Mouse (Mus musculus) hindbrain, embryonic 10.5 days (tissue): Measurements from ENCODE around the gene Ccdc86. TPM values are rescaled to one million over a fixed set of nuclear protein-coding genes. Genes with fewer than 3 reads are reported as not detected.
A peak's percentile ranks its signal among the peaks of the same experiment; 100 is the strongest.

Source experiments
- DNase-seq: peaks from one replicate; pipeline ENCODE4 v3.0.0-alpha.2; 2017; ENCODE audit warnings: low spot score
- H3K27ac ChIP-seq: fragments of 300-500 bp; sonication (generic); 2 replicates; pipeline ENCODE4 v1.5.1; 2016; ENCODE audit warnings: mild to moderate bottlenecking, moderate library complexity
- H3K27me3 ChIP-seq: fragments of 300-500 bp; sonication (generic); 2 replicates; pipeline ENCODE4 v1.6.1; 2016; ENCODE audit warnings: mild to moderate bottlenecking; ENCODE audit not compliant: poor library complexity, insufficient read depth, severe bottlenecking
- H3K36me3 ChIP-seq: fragments of 300-500 bp; sonication (generic); 2 replicates; pipeline ENCODE4 v1.6.1; 2016; ENCODE audit warnings: mild to moderate bottlenecking, moderate library complexity
- H3K4me1 ChIP-seq: fragments of 300-500 bp; sonication (generic); replicated peaks from 2 replicates; pipeline ENCODE4 v1.6.1; 2016; ENCODE audit warnings: mild to moderate bottlenecking
- H3K4me3 ChIP-seq: fragments of 300-500 bp; sonication (generic); 2 replicates; pipeline ENCODE4 v1.5.1; 2016; ENCODE audit warnings: mild to moderate bottlenecking, moderate library complexity
- H3K9me3 ChIP-seq: fragments of 300-500 bp; sonication (generic); 2 replicates; pipeline ENCODE4 v1.6.1; 2016; ENCODE audit warnings: mild to moderate bottlenecking, moderate library complexity
- WGBS: fragments of 180-500 bp; shearing (Covaris S2); methylation state at CpG from one replicate; pipeline ENCODE4 v1.1.7; 2016; 5-methylcytosine and 5-hydroxymethylcytosine counted together
- polyA plus RNA-seq: library from polyadenylated mRNA; unstranded; fragments of >200 nt; fragmentation: Nextera tagmentation; extraction: Ambion mirVana; gene quantifications from 2 replicates; pipeline ENCODE4 v1.2.1, GENCODE M21; 2016

The Ccdc86 gene
- polyA plus RNA-seq, 1 experiment from 2014 or later, result 31.7 TPM

DNA sequence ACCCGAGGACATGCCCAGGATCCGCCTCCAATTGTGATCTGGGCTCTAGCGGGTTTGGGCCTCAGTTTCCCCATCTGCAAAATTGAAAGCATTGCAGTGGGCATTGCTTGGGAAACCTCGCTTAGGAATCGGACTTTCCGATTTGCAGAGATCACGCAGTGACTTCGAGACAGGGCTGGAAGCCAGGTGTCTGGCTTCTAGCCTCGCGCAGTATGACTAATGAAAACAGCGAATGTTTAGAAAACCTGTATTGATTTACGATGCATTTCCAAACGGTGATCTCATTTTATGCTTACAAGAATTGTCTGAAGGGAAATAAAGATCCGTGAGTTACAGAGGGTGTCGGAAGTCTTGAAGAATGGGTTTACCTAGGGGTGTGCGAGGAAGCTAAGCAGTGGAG, 53.4 kb downstream of the Ccdc86 start:
- Histone ChIP-seq H3K36me3 (peaks cover 39% of the 10 kb centered on the region), H3K27ac (peak overlapping the region; percentile 93), H3K4me1 (peaks cover 21% of the 10 kb centered on the region), H3K4me3 (peak overlapping the region; percentile 79), H3K27me3 (no peaks in the 10 kb centered on the region), H3K9me3 (no peaks in the 10 kb centered on the region)
- 3% methylated on average over 16 of the region's 16 CpGs for WGBS
- DNase-seq, result no peak

DNA sequence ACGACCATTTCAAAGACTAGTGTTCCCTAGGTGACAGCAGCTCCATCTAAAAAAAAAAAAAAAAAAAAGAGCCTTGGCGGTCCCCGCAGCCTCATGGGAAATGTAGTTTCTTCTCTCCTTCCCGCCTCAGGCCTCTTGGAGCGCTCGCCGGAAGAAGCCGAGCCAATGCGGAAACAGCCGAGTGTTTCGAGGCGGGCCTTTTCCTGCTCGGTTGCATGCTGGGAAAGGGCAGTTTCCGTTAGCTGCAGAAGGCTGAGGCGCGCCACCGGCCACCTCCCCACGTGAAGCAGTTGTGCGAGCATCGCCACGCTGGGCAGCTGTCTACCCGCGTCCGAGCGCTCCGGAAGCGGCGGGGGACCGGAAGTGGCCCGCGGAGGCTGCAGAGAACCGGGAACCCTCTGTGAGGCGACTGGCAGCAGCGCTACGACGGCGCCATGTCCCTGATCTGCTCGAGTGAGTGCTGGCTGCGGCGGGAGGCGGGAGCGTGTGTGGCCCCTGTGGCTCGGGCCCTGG, 54.0 kb downstream of the Ccdc86 start, which contains the start of gene Prpf19:
Gene Prpf19, plus strand, starts transcription at position 216 of the 513 bp plus-strand sequence.
- Histone ChIP-seq H3K4me1 (peaks cover 21% of the 10 kb centered on the region), H3K27ac (peak within 1 kb of the TSS; percentile 93), H3K27me3 (no peaks in the 10 kb centered on the region), H3K4me3 (peak within 1 kb of the TSS; percentile 79), H3K9me3 (no peaks in the 10 kb centered on the region), H3K36me3 (peaks cover 33% of the 10 kb centered on the region)
- peak; percentile 99 for DNase-seq
- 0% methylated on average over 43 of the region's 43 CpGs for WGBS

GRCm38 (mm10) chr19:10892201-10892600, 56.9 kb downstream of the Ccdc86 start:
- no peak for DNase-seq
- WGBS, result 94% methylated on average over 3 of the region's 3 CpGs
- H3K36me3 ChIP-seq, result peaks cover 4% of the 10 kb centered on the region

More at GRCm38 (mm10) chr19:10892201-10892600, 56.9 kb downstream of the Ccdc86 start:
- no peak overlapping the region for H3K4me3 ChIP-seq
- no peak overlapping the region for H3K27ac ChIP-seq
- peaks cover 20% of the 10 kb centered on the region for H3K4me1 ChIP-seq
- no peaks in the 10 kb centered on the region for H3K27me3 ChIP-seq
- H3K9me3 ChIP-seq, result no peaks in the 10 kb centered on the region

Other genes with a start within 250 kb of the Ccdc86 start
- gene Cd5, start 210.3 kb downstream of the Ccdc86 start, polyA plus RNA-seq, result 0.14 and 0.18 TPM in 2 replicates
- not detected in 2 replicates for gene Cd6, start 119.2 kb downstream of the Ccdc86 start, polyA plus RNA-seq
- 0.50 and 0.93 TPM in 2 replicates for gene Slc15a3, start 109.5 kb downstream of the Ccdc86 start, polyA plus RNA-seq
- 119 and 135 TPM in 2 replicates for gene Tmem132a, start 79.3 kb downstream of the Ccdc86 start, polyA plus RNA-seq
- 50.8 and 57.3 TPM in 2 replicates for gene Tmem109, start 67.3 kb downstream of the Ccdc86 start, polyA plus RNA-seq
- gene Prpf19, start 54.0 kb downstream of the Ccdc86 start, polyA plus RNA-seq, result 35.9 and 43.5 TPM in 2 replicates
- gene Zp1, start 28.6 kb downstream of the Ccdc86 start, polyA plus RNA-seq, result 0.08 TPM in 1 of 2 replicates, not detected in the other
- gene Ptgdr2, start 12.1 kb downstream of the Ccdc86 start, polyA plus RNA-seq, result not detected in 2 replicates
- gene Ms4a10, start 25.4 kb upstream of the Ccdc86 start, polyA plus RNA-seq, result not detected in 2 replicates
- not detected in 2 replicates for gene Ms4a15, start 44.0 kb upstream of the Ccdc86 start, polyA plus RNA-seq
- gene Ms4a18, start 68.8 kb upstream of the Ccdc86 start, polyA plus RNA-seq, result not detected in 2 replicates
- not detected in 2 replicates for gene Ms4a8a, start 131.8 kb upstream of the Ccdc86 start, polyA plus RNA-seq
- gene 1700017D01Rik, start 181.6 kb upstream of the Ccdc86 start, polyA plus RNA-seq, result not detected in 2 replicates
- not detected in 2 replicates for gene 1700025F22Rik, start 216.1 kb upstream of the Ccdc86 start, polyA plus RNA-seq
- gene Ms4a13, start 247.5 kb upstream of the Ccdc86 start, polyA plus RNA-seq, result not detected in 2 replicates